Comparison of ENCODE assay signal across 22 mouse cellular contexts in the genomic region with DNA sequence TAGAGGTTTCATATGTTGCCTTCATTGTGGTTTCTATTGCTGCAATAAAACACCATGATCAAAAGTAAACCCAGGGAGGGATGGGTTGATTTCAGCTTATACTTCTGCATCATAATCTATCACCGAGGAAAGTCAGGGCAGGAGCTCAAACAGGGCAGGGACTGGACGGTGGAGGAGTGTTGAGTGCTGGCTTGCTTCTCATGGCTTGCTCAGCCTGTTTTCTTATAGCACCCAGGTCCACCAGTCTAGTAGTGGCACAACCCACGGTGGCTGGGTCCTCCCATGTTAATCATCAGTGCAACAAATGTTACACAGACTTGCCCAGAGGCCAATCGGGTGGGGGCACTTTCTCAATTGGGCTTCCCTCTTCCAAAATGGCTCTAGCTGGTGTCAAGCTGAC.
DNase-seq lines count a peak whose midpoint lies in the region; ATAC-seq lines count a peak whose summit lies in the region.
"Had no signal": no experiment of that assay in that cellular context is flagged by ENCODE, and none has a peak within 500 bp of the region (broad histone marks: within the 10 kb centered on the region; RNA-seq: fewer than 3 reads in every experiment).

No protein-coding gene starts in this region.

- H3K27me3 ChIP-seq in hindbrain, embryonic 13.5 days = no peaks in the 10 kb centered on the region
- no peaks in the 10 kb centered on the region for H3K27me3 ChIP-seq in hindbrain, embryonic 16.5 days (replicated peaks; ENCODE audit: control insufficient read depth, insufficient read depth, low read length)
- H3K27me3 ChIP-seq in midbrain, embryonic 13.5 days = no peaks in the 10 kb centered on the region
- H3K27me3 ChIP-seq in midbrain, embryonic 14.5 days (ENCODE audit: control insufficient read depth, insufficient read depth, low read length) = no peaks in the 10 kb centered on the region
- no peaks in the 10 kb centered on the region for H3K27me3 ChIP-seq in midbrain, embryonic 15.5 days (replicated peaks)
- H3K27me3 ChIP-seq in midbrain, embryonic 16.5 days (ENCODE audit: control insufficient read depth, insufficient read depth, low read depth, low read length) = no peaks in the 10 kb centered on the region
- H3K27me3 ChIP-seq: CH12.LX, Patski had no signal

- no peak overlapping the region for H3K27ac ChIP-seq in hindbrain, embryonic 13.5 days
- no peak overlapping the region for H3K27ac ChIP-seq in hindbrain, embryonic 16.5 days (ENCODE audit: low read depth, low read length)
- no peak overlapping the region for H3K27ac ChIP-seq in midbrain, embryonic 13.5 days
- H3K27ac ChIP-seq in midbrain, embryonic 14.5 days (replicated peaks; ENCODE audit: low read depth, low read length) = no peak overlapping the region
- H3K27ac ChIP-seq in midbrain, embryonic 15.5 days = no peak overlapping the region
- H3K27ac ChIP-seq in midbrain, embryonic 16.5 days (ENCODE audit: low read length) = no peak overlapping the region

- H3K4me3 ChIP-seq in hindbrain, embryonic 13.5 days = no peak overlapping the region
- H3K4me3 ChIP-seq in hindbrain, embryonic 16.5 days (ENCODE audit: low read length) = no peak overlapping the region
- H3K4me3 ChIP-seq in midbrain, embryonic 13.5 days (replicated peaks) = no peak overlapping the region
- no peak overlapping the region for H3K4me3 ChIP-seq in midbrain, embryonic 14.5 days (replicated peaks; ENCODE audit: low read depth, low read length)
- H3K4me3 ChIP-seq in midbrain, embryonic 15.5 days = no peak overlapping the region
- H3K4me3 ChIP-seq in midbrain, embryonic 16.5 days (ENCODE audit: low read depth, low read length) = no peak overlapping the region

- H3K4me2 ChIP-seq in hindbrain, embryonic 13.5 days = no peak overlapping the region
- no peak overlapping the region for H3K4me2 ChIP-seq in hindbrain, embryonic 16.5 days (ENCODE audit: low read length)
- no peak overlapping the region for H3K4me2 ChIP-seq in midbrain, embryonic 13.5 days (replicated peaks)
- H3K4me2 ChIP-seq in midbrain, embryonic 14.5 days (ENCODE audit: low read length) = no peak overlapping the region
- H3K4me2 ChIP-seq in midbrain, embryonic 15.5 days = no peak overlapping the region
- no peak overlapping the region for H3K4me2 ChIP-seq in midbrain, embryonic 16.5 days (ENCODE audit: low read length)

- 0 out of 2 replicates have a peak, but pooled peaks have one; percentile 29 for ATAC-seq in hindbrain, embryonic 13.5 days (ENCODE audit: low FRiP score)
- ATAC-seq in hindbrain, embryonic 16.5 days = no peak
- ATAC-seq in midbrain, embryonic 13.5 days = 0 out of 2 replicates have a peak, but pooled peaks have one; percentile 51
- ATAC-seq in midbrain, embryonic 14.5 days (ENCODE audit: low FRiP score, low TSS enrichment) = no peak
- ATAC-seq in midbrain, embryonic 15.5 days (replicated peaks) = 0 out of 2 replicates have a peak, but pooled peaks have one; percentile 4
- ATAC-seq in midbrain, embryonic 16.5 days = no peak
- ATAC-seq: activated CD4-positive, CD25-positive, alpha-beta regulatory T cell, adult 4 months; CD4-positive, CD25-positive, alpha-beta regulatory T cell, adult 4 months; Patski had no signal

- no peak overlapping the region for H3K9ac ChIP-seq in hindbrain, embryonic 13.5 days
- H3K9ac ChIP-seq in hindbrain, embryonic 16.5 days (ENCODE audit: low read depth, low read length) = no peak overlapping the region
- H3K9ac ChIP-seq in midbrain, embryonic 13.5 days (replicated peaks) = no peak overlapping the region
- H3K9ac ChIP-seq in midbrain, embryonic 14.5 days (replicated peaks; ENCODE audit: low read length) = no peak overlapping the region
- H3K9ac ChIP-seq in midbrain, embryonic 15.5 days = no peak overlapping the region
- no peak overlapping the region for H3K9ac ChIP-seq in midbrain, embryonic 16.5 days (ENCODE audit: low read depth, low read length)

- no peaks in the 10 kb centered on the region for H3K9me3 ChIP-seq in hindbrain, embryonic 13.5 days
- H3K9me3 ChIP-seq in hindbrain, embryonic 16.5 days (ENCODE audit: control insufficient read depth, low read length) = no peaks in the 10 kb centered on the region
- H3K9me3 ChIP-seq in midbrain, embryonic 13.5 days = no peaks in the 10 kb centered on the region
- no peaks in the 10 kb centered on the region for H3K9me3 ChIP-seq in midbrain, embryonic 14.5 days (ENCODE audit: control insufficient read depth, low read length)
- no peaks in the 10 kb centered on the region for H3K9me3 ChIP-seq in midbrain, embryonic 15.5 days
- no peaks in the 10 kb centered on the region for H3K9me3 ChIP-seq in midbrain, embryonic 16.5 days (replicated peaks; ENCODE audit: control insufficient read depth, low read length, poor library complexity, severe bottlenecking)

- H3K4me1 ChIP-seq in hindbrain, embryonic 13.5 days (replicated peaks) = peaks cover 6% of the 10 kb centered on the region
- H3K4me1 ChIP-seq in hindbrain, embryonic 16.5 days (ENCODE audit: control insufficient read depth, insufficient read depth, low read depth, low read length) = no peaks in the 10 kb centered on the region
- peaks cover 7% of the 10 kb centered on the region for H3K4me1 ChIP-seq in midbrain, embryonic 13.5 days (replicated peaks)
- H3K4me1 ChIP-seq in midbrain, embryonic 14.5 days (ENCODE audit: control insufficient read depth, insufficient read depth, low read length) = peaks cover 6% of the 10 kb centered on the region; the same call in 1 of the 2 replicates
- H3K4me1 ChIP-seq in midbrain, embryonic 15.5 days = no peaks in the 10 kb centered on the region; the same call in 1 of the 2 replicates
- H3K4me1 ChIP-seq in midbrain, embryonic 16.5 days (ENCODE audit: control insufficient read depth, insufficient read depth, low read length) = 0 out of 2 replicates have a peak, but pooled peaks cover 2% of the 10 kb centered on the region

- WGBS in hindbrain, embryonic 13.5 days = 86% methylated on average over 4 of the region's 4 CpGs
- WGBS in hindbrain, embryonic 16.5 days = 75% methylated on average over 4 of the region's 4 CpGs
- 83% methylated on average over 4 of the region's 4 CpGs for WGBS in midbrain, embryonic 13.5 days
- WGBS in midbrain, embryonic 14.5 days = 76% methylated on average over 4 of the region's 4 CpGs
- WGBS in midbrain, embryonic 15.5 days = 83% methylated on average over 4 of the region's 4 CpGs
- WGBS in midbrain, embryonic 16.5 days = 79% methylated on average over 4 of the region's 4 CpGs

- peak; percentile 73 for DNase-seq in heart, adult 11 months
- no peak for DNase-seq in heart, adult 8-10 months (ENCODE audit: low spot score)
- DNase-seq in midbrain, embryonic 14.5 days = no peak
- DNase-seq: adrenal gland, adult 2 months; adrenal gland, adult 8-10 months; adrenal gland, postnatal 10 days; adrenal gland, postnatal 14 days; adrenal gland, postnatal 25 days; adrenal gland, postnatal 36 days; B cell, adult 2 months; cerebellum, adult 11 months; cerebellum, adult 11-12 months had no signal

- H3K36me3 ChIP-seq in hindbrain, embryonic 13.5 days = no peaks in the 10 kb centered on the region
- no peaks in the 10 kb centered on the region for H3K36me3 ChIP-seq in hindbrain, embryonic 16.5 days (ENCODE audit: control insufficient read depth, insufficient read depth, low read length)
- no peaks in the 10 kb centered on the region for H3K36me3 ChIP-seq in midbrain, embryonic 13.5 days
- H3K36me3 ChIP-seq in midbrain, embryonic 14.5 days (ENCODE audit: control insufficient read depth, insufficient read depth, low read length) = no peaks in the 10 kb centered on the region
- no peaks in the 10 kb centered on the region for H3K36me3 ChIP-seq in midbrain, embryonic 15.5 days (replicated peaks)
- no peaks in the 10 kb centered on the region for H3K36me3 ChIP-seq in midbrain, embryonic 16.5 days (ENCODE audit: control insufficient read depth, insufficient read depth, low read length)
- H3K36me3 ChIP-seq: G1E had no signal

Comparison
In these comparisons a context has a peak if more than half of its experiments do, and no peak if none do; other contexts are left out.
1. ATAC-seq: peak in hindbrain, embryonic 13.5 days (single experiment), midbrain, embryonic 13.5 days (single experiment) and midbrain, embryonic 15.5 days (single experiment); none in hindbrain, embryonic 16.5 days (single experiment), midbrain, embryonic 14.5 days (single experiment) and midbrain, embryonic 16.5 days (single experiment).